Mouse (Mus musculus) CH12.LX (cell line): Measurements from ENCODE around the gene Bola3. TPM values are rescaled to one million over a fixed set of nuclear protein-coding genes. Genes with fewer than 3 reads are reported as not detected.

Experiments used
- DNase-seq: peaks from one replicate; pipeline ENCODE4 v3.0.0-alpha.2; 2013; ENCODE audit errors: extremely low read depth
- H3K27ac ChIP-seq: 2 replicates; pipeline ENCODE4 v1.5.1; 2012; ENCODE audit warnings: low read depth, mild to moderate bottlenecking, control low read depth, moderate library complexity; ENCODE audit not compliant: insufficient read depth
- H3K27me3 ChIP-seq: replicated peaks from 2 replicates; pipeline ENCODE3; 2012; ENCODE audit warnings: inconsistent platforms
- H3K36me3 ChIP-seq, 2 experiments: replicated peaks in 1 of 2; 2 replicates each; pipeline versions ENCODE3 to v1.6.1; 2012; ENCODE audit warnings: inconsistent platforms in 1 of 2, low read length in 1 of 2, mild to moderate bottlenecking in 1 of 2, mixed read lengths in 1 of 2, moderate library complexity in 1 of 2; ENCODE audit not compliant: control insufficient read depth in 1 of 2, insufficient read depth in 1 of 2
- H3K4me1 ChIP-seq, 2 experiments: 2 replicates each; pipeline ENCODE4 v1.6.1; 2012; ENCODE audit warnings: inconsistent platforms in 1 of 2, moderate library complexity in 1 of 2; ENCODE audit not compliant: insufficient read depth in 2 of 2, control insufficient read depth in 1 of 2
- H3K4me2 ChIP-seq: 2 replicates; pipeline ENCODE4 v1.6.1; 2012; ENCODE audit warnings: low read depth, mild to moderate bottlenecking, control low read depth; ENCODE audit not compliant: poor library complexity, insufficient read depth, severe bottlenecking
- H3K4me3 ChIP-seq, 3 experiments: fragments of 150-350 bp in 1 of 3; sonication (generic) in 1 of 3; replicated peaks in 1 of 3; 2 replicates each; pipeline versions ENCODE3 to v1.5.1; 2011 to 2012; ENCODE audit warnings: low read depth in 2 of 3, low read length in 2 of 3, mild to moderate bottlenecking in 2 of 3, moderate library complexity in 2 of 3, control low read depth in 1 of 3, improper control_type of control experiment in 1 of 3, inconsistent platforms in 1 of 3, mixed read lengths in 1 of 3; ENCODE audit not compliant: poor library complexity in 1 of 3
- H3K79me2 ChIP-seq: replicated peaks from 2 replicates; pipeline ENCODE4 v1.6.1; 2012; ENCODE audit warnings: mild to moderate bottlenecking, moderate library complexity; ENCODE audit not compliant: control insufficient read depth, poor library complexity, insufficient read depth, severe bottlenecking; ENCODE audit errors: extremely low read depth
- H3K9ac ChIP-seq: 2 replicates; pipeline ENCODE4 v1.6.1; 2012; ENCODE audit warnings: low read depth, mild to moderate bottlenecking, control low read depth, moderate library complexity; ENCODE audit not compliant: insufficient read depth
- H3K9me3 ChIP-seq: replicated peaks from 2 replicates; pipeline ENCODE3; 2012; ENCODE audit warnings: low read length, inconsistent platforms, mixed read lengths
- BHLHE40 ChIP-seq: IDR thresholded peaks from 2 replicates; pipeline ENCODE4 v1.6.1; 2011; ENCODE audit warnings: mild to moderate bottlenecking, low read depth, low read length, improper control_type of control experiment
- CHD2 ChIP-seq: IDR thresholded peaks from 2 replicates; pipeline ENCODE4 v1.6.1; 2011; ENCODE audit warnings: low read length, improper control_type of control experiment
- CTCF ChIP-seq, 2 experiments: IDR thresholded peaks in 1 of 2; conservative IDR thresholded peaks in 1 of 2; 2 replicates each; pipeline ENCODE4 v1.5.1; 2011 to 2012; ENCODE audit warnings: low read depth in 2 of 2, low read length in 2 of 2, improper control_type of control experiment in 1 of 2, inconsistent platforms in 1 of 2, mild to moderate bottlenecking in 1 of 2, moderate library complexity in 1 of 2
- HCFC1 ChIP-seq: IDR thresholded peaks from 2 replicates; pipeline ENCODE4 v1.6.1; 2012; ENCODE audit warnings: low read depth, mild to moderate bottlenecking, inconsistent platforms, low read length, improper control_type of control experiment
- KAT2A ChIP-seq: IDR thresholded peaks from 2 replicates; pipeline ENCODE4 v1.6.1; 2012; ENCODE audit warnings: low read length, improper control_type of control experiment, inconsistent platforms; ENCODE audit not compliant: insufficient replicate concordance
- MAFK ChIP-seq: IDR thresholded peaks from 2 replicates; pipeline ENCODE4 v1.6.1; 2011; ENCODE audit warnings: low read length, improper control_type of control experiment; ENCODE audit not compliant: insufficient replicate concordance
- MAX ChIP-seq: IDR thresholded peaks from 2 replicates; pipeline ENCODE4 v1.6.1; 2011; ENCODE audit warnings: low read length, improper control_type of control experiment
- MAZ ChIP-seq: IDR thresholded peaks from 2 replicates; pipeline ENCODE4 v1.6.1; 2012; ENCODE audit warnings: low read depth, mild to moderate bottlenecking, inconsistent platforms, low read length, improper control_type of control experiment, moderate library complexity
- MEF2A ChIP-seq: IDR thresholded peaks from 2 replicates; pipeline ENCODE4 v1.6.1; 2014; ENCODE audit warnings: low read depth, mild to moderate bottlenecking, inconsistent platforms, low read length, improper control_type of control experiment, borderline replicate concordance
- MXI1 ChIP-seq: IDR thresholded peaks from 2 replicates; pipeline ENCODE4 v1.6.1; 2011; ENCODE audit warnings: mild to moderate bottlenecking, low read depth, low read length, improper control_type of control experiment
- NELFE ChIP-seq: IDR thresholded peaks from 2 replicates; pipeline ENCODE4 v1.6.1; 2011; ENCODE audit warnings: low read depth, low read length, improper control_type of control experiment
- PAX5 ChIP-seq: IDR thresholded peaks from 2 replicates; pipeline ENCODE4 v1.6.1; 2012; ENCODE audit warnings: low read length, inconsistent platforms, mixed read lengths
- RCOR1 ChIP-seq: conservative IDR thresholded peaks from 2 replicates; pipeline ENCODE4 v1.6.1; 2012; ENCODE audit warnings: low read depth, mild to moderate bottlenecking, inconsistent platforms, low read length, improper control_type of control experiment
- SIN3A ChIP-seq: IDR thresholded peaks from 2 replicates; pipeline ENCODE4 v1.6.1; 2012; ENCODE audit warnings: low read length, improper control_type of control experiment, inconsistent platforms
- SMC3 ChIP-seq: IDR thresholded peaks from 2 replicates; pipeline ENCODE4 v1.6.1; 2011; ENCODE audit warnings: low read depth, low read length, improper control_type of control experiment
- TBP ChIP-seq: conservative IDR thresholded peaks from 2 replicates; pipeline ENCODE4 v1.6.1; 2011; ENCODE audit warnings: low read depth, low read length, improper control_type of control experiment
- TCF12 ChIP-seq: IDR thresholded peaks from 2 replicates; pipeline ENCODE4 v1.6.1; 2014; ENCODE audit warnings: low read depth, mild to moderate bottlenecking, inconsistent platforms, low read length, improper control_type of control experiment
- UBTF ChIP-seq: IDR thresholded peaks from 2 replicates; pipeline ENCODE4 v1.6.1; 2012; ENCODE audit warnings: low read depth, mild to moderate bottlenecking, inconsistent platforms, low read length, improper control_type of control experiment, moderate library complexity
- USF1 ChIP-seq: IDR thresholded peaks from 2 replicates; pipeline ENCODE4 v1.6.1; 2014; ENCODE audit warnings: low read depth, mild to moderate bottlenecking, inconsistent platforms, low read length, improper control_type of control experiment
- ZC3H11A ChIP-seq: IDR thresholded peaks from 2 replicates; pipeline ENCODE4 v1.6.1; 2012; ENCODE audit warnings: low read depth, mild to moderate bottlenecking, inconsistent platforms, low read length, improper control_type of control experiment
- ZKSCAN1 ChIP-seq: IDR thresholded peaks from 2 replicates; pipeline ENCODE4 v1.6.1; 2012; ENCODE audit warnings: low read depth, inconsistent platforms, low read length, improper control_type of control experiment, borderline replicate concordance
- ZMIZ1 ChIP-seq: IDR thresholded peaks from 2 replicates; pipeline ENCODE4 v1.6.1; 2012; ENCODE audit warnings: low read depth, mild to moderate bottlenecking, inconsistent platforms, low read length, improper control_type of control experiment
- dilution Hi-C: fragments of 300-500 bp; cut with MboI; formaldehyde crosslinking; loops from 2 replicates; pipeline ENCODE4 v1.14.3; 2020; ENCODE audit warnings: low sequenced_read_pairs; ENCODE audit not compliant: extremely low pct_unique_long_range_greater_than_20kb, extremely low pct_ligation_motif_present
- in situ Hi-C: fragments of 300-500 bp; cut with MboI; formaldehyde crosslinking; loops from 3 replicates; pipeline ENCODE4 v1.14.3; 2019; ENCODE audit warnings: low sequenced_read_pairs, low pct_ligation_motif_present, low pct_unique_long_range_greater_than_20kb, mixed read lengths
- polyA plus RNA-seq: library from polyadenylated mRNA; unstranded; fragments of >175 nt; gene quantifications from 2 replicates; pipeline ENCODE4 v1.2.1, GENCODE M21; 2012; ENCODE audit warnings: low read depth; ENCODE audit not compliant: insufficient read length
- total RNA-seq, 2 experiments: library from RNA; depleted of rRNA; stranded (reverse); fragments of 300-350 nt in 1 of 2; fragments of >200 nt in 1 of 2; gene quantifications; 2 replicates each; pipeline ENCODE4 v1.2.3; 2012 to 2014

Bola3 gene
- total and polyA plus RNA-seq, 3 experiments: 35.3 to 223 (median 60.5) TPM

GRCm38 (mm10) chr6:83403481-83403880, 54.5 kb downstream of the Bola3 start:
- in situ Hi-C loops: no loop called here
- peaks cover 43 to 92% of the 10 kb centered on the region in 2 experiments for H3K36me3 ChIP-seq

DNA sequence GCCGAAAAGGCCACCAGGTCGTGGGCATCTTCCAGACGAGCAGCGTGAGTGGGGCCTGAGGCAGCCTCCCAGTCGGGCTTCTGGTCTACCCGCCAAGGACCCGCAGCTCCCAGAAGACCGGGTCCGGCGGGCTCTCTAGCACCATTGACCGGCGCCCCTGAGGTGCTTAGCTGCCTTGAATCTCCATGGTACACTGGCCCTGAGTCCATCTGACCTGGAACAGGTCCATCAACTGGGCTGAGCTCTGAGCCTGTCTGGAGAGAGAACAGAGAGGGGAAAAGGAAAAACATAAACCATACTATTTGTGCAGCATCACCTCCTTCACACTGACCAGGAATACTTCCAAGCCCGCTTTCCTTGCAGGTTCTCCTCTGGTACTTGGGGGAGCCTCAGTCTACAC, 55.6 kb downstream of the Bola3 start:
- Histone ChIP-seq H3K4me3 (no peak overlapping the region), H3K9ac (no peak overlapping the region), H3K4me1 (peaks cover 0 to 37% of the 10 kb centered on the region in 2 experiments; a peak in 2 of 4 replicates), H3K79me2 (no peaks in the 10 kb centered on the region; the same call in 1 of the 2 replicates), H3K27me3 (no peaks in the 10 kb centered on the region), H3K9me3 (no peaks in the 10 kb centered on the region), H3K4me2 (no peak overlapping the region), H3K27ac (no peak overlapping the region), H3K36me3 (peaks cover 39 to 90% of the 10 kb centered on the region in 2 experiments)
- no peak for DNase-seq
- TF ChIP-seq TCF12: no peak
- no peak for TF ChIP-seq SIN3A
- TF ChIP-seq ZC3H11A: no peak
- no peak for TF ChIP-seq ZKSCAN1
- no peak for TF ChIP-seq BHLHE40
- TF ChIP-seq UBTF: no peak
- no peak for TF ChIP-seq RCOR1
- no peak for TF ChIP-seq MEF2A
- no peak for TF ChIP-seq HCFC1
- TF ChIP-seq CHD2: no peak
- no peak for TF ChIP-seq SMC3
- no peak for TF ChIP-seq MAZ
- no peak for TF ChIP-seq CTCF (conservative IDR thresholded peaks at IDR 0.05 in 1 of 2, IDR thresholded peaks at IDR 0.05 in 1 of 2; ENCODE audit: low read depth in 2 of 2, low read length in 2 of 2)
- no peak for TF ChIP-seq USF1
- no peak for TF ChIP-seq ZMIZ1
- no peak for TF ChIP-seq KAT2A
- no peak for TF ChIP-seq TBP
- no peak for TF ChIP-seq MAFK
- TF ChIP-seq NELFE: no peak
- no peak for TF ChIP-seq MAX
- in situ Hi-C loops: no loop called here
- dilution Hi-C loops: no loop called here

More at GRCm38 (mm10) chr6:83403481-83403880, 54.5 kb downstream of the Bola3 start:
- H3K9ac ChIP-seq: no peak overlapping the region
- dilution Hi-C loops: no loop called here
- H3K79me2 ChIP-seq: no peaks in the 10 kb centered on the region; the same call in 1 of the 2 replicates
- H3K4me3 ChIP-seq: no peak overlapping the region
- H3K27ac ChIP-seq: no peak overlapping the region
- H3K27me3 ChIP-seq: no peaks in the 10 kb centered on the region
- no peak for DNase-seq
- H3K4me2 ChIP-seq: no peak overlapping the region
- peaks cover 0 to 43% of the 10 kb centered on the region in 2 experiments; a peak in 2 of 4 replicates for H3K4me1 ChIP-seq
- TF ChIP-seq PAX5 (no peak), MXI1 (no peak), RCOR1 (no peak), MAX (no peak), ZKSCAN1 (no peak), KAT2A (no peak), TCF12 (no peak)
- H3K9me3 ChIP-seq: no peaks in the 10 kb centered on the region
